Mouse (Mus musculus) v-Abl transformed pro-B cells (cell line): Measurements from ENCODE around the gene Tmem217.

Source experiments
- in situ Hi-C, 2 experiments: fragments of 400-800 bp; cut with MboI; formaldehyde crosslinking; loops; one replicate each; pipeline ENCODE4 v1.15.1; 2025; ENCODE audit not compliant: unreplicated experiment in 2 of 2

Tmem217 gene

GRCm38 (mm10) chr17:29549543-29550428 is 2.4 kb downstream of the Tmem217 start, which contains the start of the genes Gm17657 and Tbc1d22b:
Gene Gm17657, minus strand, starts transcription at chr17:29549638.
Gene Tbc1d22b, plus strand, starts transcription at chr17:29549785.
- in situ Hi-C loops: no loop called here

- in situ Hi-C loops: no loop called here
Measured at GRCm38 (mm10) chr17:29548994-29549393, 3.2 kb downstream of the Tmem217 start.

DNA sequence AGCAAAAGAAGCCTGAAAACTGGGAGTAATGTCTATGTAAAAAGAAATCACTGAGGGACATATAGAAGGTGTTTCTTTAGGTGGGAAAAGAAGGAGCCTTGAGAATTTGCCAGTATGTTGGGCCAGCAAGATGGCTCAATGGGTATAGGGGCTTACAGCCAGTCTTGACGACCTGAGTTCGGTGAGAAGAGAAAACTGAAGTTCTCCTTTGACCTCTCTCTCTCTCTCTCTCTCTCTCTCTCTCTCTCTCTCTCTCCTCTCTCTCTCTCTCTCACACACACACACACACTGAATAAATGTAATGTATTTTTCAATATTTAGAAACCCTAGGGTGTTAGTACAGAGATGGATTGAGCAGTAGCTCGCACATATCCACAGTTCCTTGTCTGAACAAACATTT is 3.7 kb downstream of the Tmem217 start:
- in situ Hi-C loops: no loop called here

GRCm38 (mm10) chr17:29545241-29545640 is 6.9 kb downstream of the Tmem217 start:
- in situ Hi-C loops: no loop called here

DNA sequence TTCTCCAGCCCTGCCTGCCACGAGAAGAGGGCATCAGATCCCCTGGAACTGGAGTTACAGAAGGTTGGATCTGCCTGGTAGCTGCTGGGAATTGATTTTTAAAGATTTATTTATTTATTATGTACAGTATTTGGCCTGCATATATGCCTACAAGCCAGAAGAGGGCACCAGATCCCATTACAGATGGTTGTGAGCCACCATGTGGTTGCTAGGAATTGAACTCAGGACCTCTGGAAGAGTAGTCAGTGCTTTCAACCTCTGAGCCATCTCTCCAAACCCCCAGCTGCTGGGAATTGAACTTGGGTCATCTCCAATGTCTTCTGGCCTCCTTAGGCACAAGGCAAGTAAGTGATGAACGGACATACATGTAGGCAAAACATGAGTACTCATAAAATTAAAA is 8.1 kb downstream of the Tmem217 start:
- in situ Hi-C loops: no loop called here

- in situ Hi-C loops: no loop called here
Measured at GRCm38 (mm10) chr17:29542831-29543690, 9.1 kb downstream of the Tmem217 start.

GRCm38 (mm10) chr17:29541419-29541818 is 10.8 kb downstream of the Tmem217 start:
- in situ Hi-C loops: no loop called here

DNA sequence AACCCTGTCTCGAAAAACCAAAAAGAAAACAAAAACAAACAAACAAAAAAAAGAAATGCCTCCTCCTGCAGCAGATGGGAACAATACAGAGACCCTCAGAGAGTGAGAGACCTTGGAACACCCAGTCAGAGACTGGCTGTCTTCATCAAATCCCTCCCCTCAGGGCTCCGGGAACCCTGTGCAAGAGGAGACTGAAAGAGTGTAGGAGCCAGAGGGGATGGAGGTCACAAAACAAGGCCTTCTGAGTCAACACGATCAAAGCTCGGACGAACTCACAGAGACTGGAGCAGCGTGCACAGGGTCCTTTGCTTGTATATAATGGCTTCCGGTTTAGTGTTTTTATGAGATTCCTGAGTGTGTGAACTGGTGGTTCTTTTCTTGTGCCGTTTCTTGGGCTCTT is 11.8 kb downstream of the Tmem217 start:
- in situ Hi-C loops: no loop called here

- in situ Hi-C loops: no loop called here
Measured at GRCm38 (mm10) chr17:29533866-29534265, 18.3 kb downstream of the Tmem217 start.

DNA sequence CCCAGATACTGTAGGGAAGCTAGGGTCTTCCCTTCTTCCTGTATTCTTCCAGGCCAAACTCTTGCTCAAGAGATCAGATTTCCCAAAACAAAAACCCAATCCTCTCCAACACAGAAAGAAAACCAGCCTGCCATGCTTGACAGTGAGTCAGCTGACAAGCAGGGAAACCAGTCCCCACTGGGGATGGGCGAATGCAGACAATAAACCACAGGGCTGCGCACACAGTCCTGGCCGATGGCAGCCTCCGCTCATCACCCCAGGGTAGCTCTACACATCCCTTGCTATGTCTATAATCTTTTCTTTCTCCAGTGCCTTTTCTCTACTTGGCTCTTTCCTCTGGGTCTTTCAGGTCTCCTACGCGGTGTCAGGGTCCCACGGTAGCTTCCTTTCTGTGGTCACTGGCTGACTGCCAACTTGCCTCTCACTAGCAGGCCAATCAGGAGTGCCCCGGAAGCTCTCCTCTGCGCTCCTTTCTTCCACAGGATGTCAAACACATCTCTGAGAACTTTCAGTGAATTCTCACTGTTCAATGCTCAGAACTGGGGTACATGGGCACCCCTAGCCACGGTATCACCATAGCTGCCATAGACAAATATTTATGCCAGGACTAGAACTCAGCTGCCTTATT is 20.3 kb downstream of the Tmem217 start:
- in situ Hi-C loops: no loop called here

GRCm38 (mm10) chr17:29531278-29531677 is 20.9 kb downstream of the Tmem217 start:
- in situ Hi-C loops: no loop called here

GRCm38 (mm10) chr17:29530508-29530907 is 21.7 kb downstream of the Tmem217 start:
- in situ Hi-C loops: no loop called here

- in situ Hi-C loops: loop anchor here (5.0 kb wide), 2 partner anchors 349 to 354 kb away; no protein-coding TSS in a partner anchor
Measured at GRCm38 (mm10) chr17:29528568-29529187, 23.5 kb downstream of the Tmem217 start.

DNA sequence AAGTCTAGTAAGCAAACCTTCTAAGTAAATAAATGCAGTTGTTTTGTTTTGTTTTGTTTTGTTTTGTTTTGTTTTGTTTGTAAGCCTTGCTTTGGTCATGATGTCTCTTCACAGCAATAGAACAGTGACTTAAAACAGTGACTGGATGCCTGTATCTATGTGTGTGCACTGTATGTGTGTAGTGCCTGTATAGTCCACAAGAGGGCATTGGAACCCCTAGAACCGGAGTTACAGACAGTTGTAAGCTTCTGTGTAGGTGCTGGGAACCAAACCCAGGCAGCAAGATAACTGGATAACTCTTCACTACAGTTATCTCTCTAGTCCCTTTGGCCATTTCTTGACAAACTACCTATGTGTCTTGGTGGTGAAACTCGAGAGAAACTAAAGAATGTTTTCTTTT is 26.6 kb downstream of the Tmem217 start:
- in situ Hi-C loops: loop anchor here (5.0 kb wide), 2 partner anchors 352 to 357 kb away; no protein-coding TSS in a partner anchor

- in situ Hi-C loops: loop anchor here (5.0 to 25.0 kb wide), 4 partner anchors 257 to 482 kb away; partner anchors contain the start of genes Ppil1 (in 1 of the 2) and Srsf3 (in 1 of the 2)
Measured at GRCm38 (mm10) chr17:29519731-29520130, 32.5 kb downstream of the Tmem217 start.

DNA sequence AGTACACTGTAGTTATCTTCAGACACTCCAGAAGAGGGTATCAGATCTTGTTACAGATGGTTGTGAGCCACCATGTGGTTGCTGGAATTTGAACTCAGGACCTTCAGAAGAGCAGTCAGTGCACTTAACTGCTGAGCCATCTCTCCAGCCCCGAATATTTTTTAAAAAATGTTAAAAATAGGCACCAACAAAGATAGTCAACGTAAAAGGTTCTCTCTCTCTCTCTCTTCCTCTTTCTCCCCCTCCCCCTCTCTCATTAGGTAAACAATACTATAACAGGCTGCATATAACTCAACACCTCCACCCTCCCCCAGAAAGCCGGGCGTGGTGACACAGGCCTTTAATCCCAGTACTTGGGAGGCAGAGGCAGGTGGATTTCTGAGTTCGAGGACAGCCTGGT is 33.5 kb downstream of the Tmem217 start:
- in situ Hi-C loops: loop anchor here (5.0 to 25.0 kb wide), 4 partner anchors 256 to 481 kb away; partner anchors contain the start of genes Ppil1 (in 1 of the 2) and Srsf3 (in 1 of the 2)

DNA sequence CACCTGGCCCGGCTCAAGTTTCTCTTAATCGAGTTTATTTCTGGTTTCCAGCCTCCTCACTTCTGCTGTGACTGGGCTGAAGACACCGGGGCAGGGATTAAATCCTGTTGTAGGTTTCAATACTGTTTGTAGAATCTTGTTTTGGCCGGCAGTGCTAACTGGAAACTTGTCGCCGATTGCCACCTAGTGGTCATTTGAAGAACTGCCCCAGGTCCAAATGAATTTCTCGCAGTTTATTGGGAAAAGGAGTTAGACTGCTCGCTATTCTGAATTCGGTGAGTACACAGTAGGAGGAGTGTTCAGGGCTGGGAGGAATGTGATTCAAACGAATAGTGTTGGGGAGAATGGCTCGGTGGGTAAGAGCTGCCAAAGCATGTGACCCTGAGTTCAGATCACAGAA is 37.8 kb downstream of the Tmem217 start:
- in situ Hi-C loops: loop anchor here (5.0 to 25.0 kb wide), 5 partner anchors 132 to 477 kb away; partner anchors contain the start of genes Ppil1 (in 1 of the 2) and Srsf3 (in 1 of the 2)

DNA sequence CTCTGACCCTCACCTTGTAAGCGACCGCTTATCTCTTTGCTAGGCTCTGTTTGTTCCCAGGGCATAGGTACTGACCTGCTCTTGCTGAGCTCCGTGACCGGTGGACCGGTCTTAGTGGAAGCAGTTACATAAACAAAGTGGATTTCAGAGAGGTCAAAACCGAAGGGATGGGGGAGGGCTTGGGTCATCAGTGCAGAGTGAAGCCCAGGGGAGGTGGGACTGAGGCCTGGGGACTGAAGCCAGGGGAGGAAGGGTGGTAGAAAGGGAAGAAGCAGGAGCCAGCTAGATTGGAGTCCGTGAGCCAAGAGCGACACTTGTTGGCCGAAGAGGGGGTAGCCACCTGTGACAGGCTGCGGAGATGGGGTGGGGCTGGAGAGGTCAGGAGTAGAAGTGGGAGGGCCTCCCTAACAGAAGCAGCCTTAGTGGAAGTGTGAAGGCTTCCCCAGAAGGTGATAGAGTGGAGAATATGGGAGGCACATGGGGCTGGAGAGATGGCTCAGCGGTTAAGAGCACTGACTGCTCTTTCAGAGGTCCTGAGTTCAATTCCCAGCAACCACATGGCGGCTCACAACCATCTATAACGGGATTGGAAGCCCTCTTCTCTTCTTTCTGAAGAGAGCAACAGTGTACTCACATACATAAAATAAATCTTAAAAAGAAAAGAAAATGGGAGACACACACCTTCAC is 39.0 kb downstream of the Tmem217 start:
- in situ Hi-C loops: loop anchor here (5.0 to 25.0 kb wide), 5 partner anchors 131 to 476 kb away; partner anchors contain the start of genes Ppil1 (in 1 of the 2) and Srsf3 (in 1 of the 2)

- in situ Hi-C loops: loop anchor here (5.0 to 25.0 kb wide), 5 partner anchors 128 to 473 kb away; partner anchors contain the start of genes Ppil1 (in 1 of the 2) and Srsf3 (in 1 of the 2)
Measured at GRCm38 (mm10) chr17:29510691-29511090, 41.5 kb downstream of the Tmem217 start.
